Mouse (Mus musculus): ENCODE data around the gene Sh2d1b1.

Sh2d1b1 gene

DNA sequence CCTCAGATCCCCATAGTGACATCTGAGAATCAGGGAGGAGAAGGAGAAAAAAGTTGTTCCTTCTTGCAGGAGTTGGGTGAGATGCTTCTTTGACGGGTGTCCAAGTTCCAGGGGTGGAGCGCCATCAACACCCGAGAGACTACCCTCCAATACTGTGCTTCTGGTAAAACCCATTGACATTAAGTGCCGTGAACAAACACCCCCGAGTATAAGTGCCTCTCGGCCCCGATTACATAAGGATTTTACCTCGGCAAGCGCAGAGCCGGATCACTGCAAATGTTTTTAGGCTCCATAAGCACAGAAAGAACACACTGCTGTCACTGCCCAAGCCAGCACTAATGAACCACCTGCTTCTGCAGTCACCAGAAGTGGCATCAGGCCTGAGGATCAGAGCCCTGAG is 45.9 kb downstream of the Sh2d1b1 start:
- DNase-seq (ENCODE audit: extremely low spot score, low spot score): no peak

DNA sequence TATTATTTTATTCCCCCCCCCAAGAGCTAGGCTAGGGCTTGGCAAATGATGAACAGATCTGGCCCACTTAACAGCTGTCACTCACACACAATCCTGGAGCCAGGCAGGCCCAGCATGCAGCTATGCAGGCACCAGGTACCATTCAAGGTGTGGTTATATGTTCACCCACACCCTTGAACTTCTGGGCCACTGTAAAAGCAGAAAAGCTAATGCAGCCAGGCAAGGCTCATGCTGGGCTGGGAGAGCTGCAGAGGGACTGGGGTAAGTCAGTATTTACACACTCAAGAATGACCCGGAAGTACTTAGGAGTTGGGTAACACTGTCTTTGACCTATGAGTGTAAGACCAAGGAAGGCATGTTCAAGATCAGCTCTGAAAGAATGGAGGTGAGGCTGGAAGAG is 47.2 kb downstream of the Sh2d1b1 start:
- DNase-seq (ENCODE audit: extremely low spot score, low spot score): no peak

DNA sequence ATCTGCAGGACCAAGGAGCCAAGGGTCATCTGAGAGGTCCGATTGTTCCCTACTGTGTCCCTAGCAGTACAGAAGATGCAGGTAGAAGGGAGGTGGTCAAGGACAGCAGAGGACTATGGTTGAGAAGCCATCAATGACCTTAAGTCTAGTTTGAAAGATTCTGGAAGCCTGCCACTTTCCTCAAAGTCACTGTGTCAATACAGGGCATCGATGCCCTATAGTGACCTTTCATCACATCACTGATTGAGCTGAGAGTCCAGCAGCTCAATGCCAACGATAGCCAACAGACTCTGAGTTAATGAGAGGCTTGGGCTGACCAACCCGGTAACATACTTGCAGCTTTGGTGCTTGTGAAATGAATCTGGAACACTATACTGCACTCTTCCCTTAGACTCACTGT is 48.2 kb downstream of the Sh2d1b1 start:
- no peak for DNase-seq (ENCODE audit: extremely low spot score, low spot score)

- DNase-seq (ENCODE audit: extremely low spot score, low spot score): no peak
Observed at GRCm38 (mm10) chr1:170331926-170332325, 54.8 kb downstream of the Sh2d1b1 start.

GRCm38 (mm10) chr1:170332775-170333174 is 55.7 kb downstream of the Sh2d1b1 start:
- DNase-seq (ENCODE audit: extremely low spot score, low spot score): no peak
